Mouse (Mus musculus) cortical plate, adult 2 months (tissue): ENCODE results near the gene Snrpe.

Source experiments
- CTCF ChIP-seq: fragments of 200-500 bp; IDR thresholded peaks from 2 replicates; pipeline ENCODE4 v1.5.1; 2011; ENCODE audit warnings: mild to moderate bottlenecking, control low read depth, low read length; ENCODE audit not compliant: insufficient read depth; ENCODE audit errors: extremely low read depth
- POLR2A ChIP-seq: fragments of 200-500 bp; IDR thresholded peaks from 2 replicates; pipeline ENCODE4 v1.6.1; 2011; ENCODE audit warnings: mild to moderate bottlenecking, low read length, control low read depth; ENCODE audit not compliant: insufficient read depth; ENCODE audit errors: extremely low read depth

DNA sequence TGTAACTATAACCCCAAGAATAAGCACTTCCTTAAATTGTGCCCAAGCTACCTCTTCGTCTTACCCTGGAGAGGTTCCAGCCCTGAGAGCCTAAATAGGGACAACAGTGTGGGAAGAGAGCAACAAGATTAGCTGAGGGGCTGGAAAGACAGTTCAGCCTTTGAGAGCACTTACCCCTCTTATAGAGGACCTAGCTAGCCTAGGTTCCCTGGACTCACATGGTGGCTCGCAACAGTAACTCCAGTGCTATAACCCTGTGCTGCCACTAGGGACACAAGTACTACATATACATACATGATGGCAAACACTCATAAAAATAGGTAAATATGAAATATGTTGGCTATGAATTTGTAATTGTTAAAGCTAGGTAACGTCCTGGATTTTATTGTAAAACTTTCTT is 3.7 kb upstream of the Snrpe start:
- TF ChIP-seq CTCF (0 out of 2 replicates have a peak, but pooled peaks have one; percentile 2), POLR2A (no peak)
